Mouse (Mus musculus) ES-E14 (cell line): ENCODE data around the gene Gm853.

Source experiments
- HCFC1 ChIP-seq: IDR thresholded peaks from 2 replicates; pipeline ENCODE4 v1.6.1; 2012; ENCODE audit warnings: low read length, inconsistent platforms, borderline replicate concordance; ENCODE audit not compliant: insufficient read depth
- MAFK ChIP-seq: IDR thresholded peaks from 2 replicates; pipeline ENCODE4 v1.6.1; 2014; ENCODE audit warnings: mild to moderate bottlenecking, low read depth, low read length, inconsistent platforms; ENCODE audit not compliant: insufficient read depth
- ZNF384 ChIP-seq: IDR thresholded peaks from 2 replicates; pipeline ENCODE4 v1.6.1; 2012; ENCODE audit warnings: low read depth, low read length, inconsistent platforms

DNA sequence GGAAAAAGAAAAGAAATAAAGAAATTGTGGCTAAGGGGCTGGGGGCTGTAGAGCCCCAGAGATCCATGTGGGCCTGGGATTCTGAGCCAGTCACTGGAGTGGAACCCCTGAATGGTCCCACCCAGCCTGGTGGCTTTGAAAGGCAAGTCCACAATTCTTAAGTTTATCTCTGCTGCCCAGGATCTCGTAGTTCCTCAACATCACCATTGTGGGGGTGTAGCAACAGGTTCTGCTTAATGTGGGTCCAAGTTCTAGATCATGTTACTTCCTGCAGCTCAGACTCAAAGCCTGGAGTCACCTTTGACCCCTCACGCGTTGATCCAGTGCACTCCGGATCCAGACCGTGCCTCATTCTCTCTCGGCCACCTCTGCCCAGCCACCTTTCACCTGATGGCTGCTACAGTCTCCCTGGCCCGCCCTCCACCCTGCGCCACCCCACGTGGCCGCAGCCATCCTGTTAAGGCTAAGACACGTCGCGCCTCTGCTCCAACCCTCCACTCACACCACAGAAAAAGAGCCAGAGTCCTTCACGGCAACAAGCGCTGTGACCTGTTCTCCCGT lies 52.7 kb downstream of the Gm853 start:
- no peak for TF ChIP-seq HCFC1
- no peak for TF ChIP-seq ZNF384
- TF ChIP-seq MAFK, result no peak
